Mouse (Mus musculus): ENCODE results near the gene H1foo.

Gene H1foo

DNA sequence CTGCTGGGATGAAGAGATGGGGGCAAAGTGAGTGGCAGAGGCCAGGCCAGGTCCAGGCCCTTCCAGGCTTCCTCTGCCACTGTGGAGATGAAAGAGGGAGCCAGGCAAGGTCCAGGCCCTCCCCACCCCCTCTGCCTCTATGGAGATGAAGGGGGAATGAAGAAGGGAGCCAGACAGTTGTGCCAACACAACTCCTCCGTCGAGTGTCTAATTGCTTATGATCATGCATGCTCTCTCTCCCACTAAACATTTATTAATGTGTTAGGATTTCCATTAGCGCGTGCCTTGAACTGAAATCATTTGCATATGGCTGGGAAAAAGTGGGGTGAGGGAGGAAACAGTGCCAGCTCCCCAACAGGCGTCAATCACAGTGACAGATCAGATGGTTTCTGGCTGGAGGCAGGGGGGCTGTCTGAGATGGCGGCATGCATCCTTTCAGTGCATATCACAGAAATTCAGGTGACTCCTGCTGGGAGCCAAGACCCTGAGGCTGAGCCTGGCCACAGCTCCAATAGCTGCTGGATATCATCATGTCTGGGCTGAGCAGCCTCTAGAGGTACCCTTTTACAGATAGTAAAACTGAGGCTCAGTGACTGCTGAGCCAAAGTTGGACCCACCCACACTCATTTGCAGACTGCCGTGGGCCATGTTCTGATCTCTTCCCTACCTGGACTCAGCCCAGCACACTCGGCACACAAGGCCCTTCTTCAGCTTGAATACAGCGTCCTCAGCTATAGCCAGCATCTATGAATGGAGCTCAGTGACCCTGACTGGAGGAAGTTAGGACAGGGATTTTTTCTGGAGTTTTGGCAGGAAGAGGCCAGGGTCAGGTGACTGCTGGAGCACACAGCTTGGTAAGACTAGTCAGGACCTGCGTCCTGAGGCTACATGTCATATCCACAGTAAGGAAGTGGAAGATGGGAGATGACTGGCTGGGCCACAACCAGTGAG is 17.2 kb upstream of the H1foo start:
- DNase-seq (ENCODE audit: low spot score), result no peak

- DNase-seq (ENCODE audit: low spot score), result peak; percentile 12
Observed at GRCm38 (mm10) chr6:115930018-115930417, 14.7 kb upstream of the H1foo start.

DNA sequence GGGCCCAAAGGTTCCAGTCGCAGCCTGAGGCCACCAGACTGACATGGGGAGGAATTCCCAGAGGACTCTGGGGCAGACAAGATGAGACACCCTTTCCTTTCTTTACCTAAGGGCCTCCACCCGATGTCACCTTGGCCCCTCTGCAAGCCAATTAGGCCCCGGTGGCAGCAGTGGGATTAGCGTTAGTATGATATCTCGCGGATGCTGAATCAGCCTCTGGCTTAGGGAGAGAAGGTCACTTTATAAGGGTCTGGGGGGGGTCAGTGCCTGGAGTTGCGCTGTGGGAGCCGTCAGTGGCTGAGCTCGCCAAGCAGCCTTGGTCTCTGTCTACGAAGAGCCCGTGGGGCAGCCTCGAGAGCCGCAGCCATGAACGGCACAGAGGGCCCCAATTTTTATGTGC is 13.1 kb upstream of the H1foo start, which contains the start of gene Rho:
Rho (plus strand) TSS at position 110 of the 400 bp plus-strand sequence.
- DNase-seq (ENCODE audit: low spot score), result no peak

- no peak for DNase-seq (ENCODE audit: low spot score)
Observed at GRCm38 (mm10) chr6:115932391-115932790, 12.3 kb upstream of the H1foo start.

- DNase-seq (ENCODE audit: low spot score), result no peak
Observed at GRCm38 (mm10) chr6:115935544-115935943, 9.2 kb upstream of the H1foo start.

DNA sequence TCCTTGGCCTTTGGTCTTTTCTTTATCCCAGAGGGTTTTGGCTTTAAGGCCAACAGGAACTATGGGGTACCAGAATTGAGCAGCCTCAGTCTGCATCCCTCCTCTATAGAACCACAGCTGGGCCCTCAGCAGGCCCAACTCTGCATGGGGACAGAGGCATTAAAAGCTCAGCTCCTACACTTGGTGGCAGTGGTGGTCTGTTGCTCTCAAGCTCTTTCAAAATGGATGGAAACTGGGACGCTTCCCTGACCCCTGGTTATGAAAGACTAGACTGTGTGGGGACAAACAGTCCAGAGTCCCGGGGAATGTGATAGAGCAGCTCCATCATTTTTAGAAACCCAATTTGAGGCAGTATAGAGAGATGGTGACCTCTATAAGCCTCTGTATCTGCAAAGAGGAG is 6.7 kb upstream of the H1foo start:
- DNase-seq (ENCODE audit: low spot score), result no peak

- no peak for DNase-seq (ENCODE audit: low spot score)
Observed at GRCm38 (mm10) chr6:115938798-115939197, 5.9 kb upstream of the H1foo start.

GRCm38 (mm10) chr6:115940603-115941002 is 4.1 kb upstream of the H1foo start:
- no peak for DNase-seq (ENCODE audit: low spot score)

DNA sequence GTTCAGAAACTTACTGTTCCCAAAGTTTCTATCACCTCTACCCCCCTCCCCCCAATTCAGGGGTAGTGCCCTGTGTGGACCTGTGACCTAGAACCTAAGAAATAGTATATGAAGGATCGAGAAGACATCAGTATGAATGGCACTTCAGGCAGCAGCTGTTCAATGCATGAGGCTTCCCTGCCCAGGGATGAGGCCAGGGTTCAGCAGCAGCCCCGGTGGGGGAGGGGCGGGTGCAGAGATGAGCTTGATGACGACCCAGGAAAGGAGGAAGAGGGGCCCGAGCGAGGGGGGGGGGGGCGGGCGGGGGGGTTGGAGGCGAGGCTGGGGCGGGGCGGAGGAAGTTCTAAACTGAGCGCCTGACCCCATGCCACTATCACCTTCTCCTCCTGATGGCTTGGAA is 3.6 kb upstream of the H1foo start:
- DNase-seq (ENCODE audit: low spot score), result peak; percentile 56

DNA sequence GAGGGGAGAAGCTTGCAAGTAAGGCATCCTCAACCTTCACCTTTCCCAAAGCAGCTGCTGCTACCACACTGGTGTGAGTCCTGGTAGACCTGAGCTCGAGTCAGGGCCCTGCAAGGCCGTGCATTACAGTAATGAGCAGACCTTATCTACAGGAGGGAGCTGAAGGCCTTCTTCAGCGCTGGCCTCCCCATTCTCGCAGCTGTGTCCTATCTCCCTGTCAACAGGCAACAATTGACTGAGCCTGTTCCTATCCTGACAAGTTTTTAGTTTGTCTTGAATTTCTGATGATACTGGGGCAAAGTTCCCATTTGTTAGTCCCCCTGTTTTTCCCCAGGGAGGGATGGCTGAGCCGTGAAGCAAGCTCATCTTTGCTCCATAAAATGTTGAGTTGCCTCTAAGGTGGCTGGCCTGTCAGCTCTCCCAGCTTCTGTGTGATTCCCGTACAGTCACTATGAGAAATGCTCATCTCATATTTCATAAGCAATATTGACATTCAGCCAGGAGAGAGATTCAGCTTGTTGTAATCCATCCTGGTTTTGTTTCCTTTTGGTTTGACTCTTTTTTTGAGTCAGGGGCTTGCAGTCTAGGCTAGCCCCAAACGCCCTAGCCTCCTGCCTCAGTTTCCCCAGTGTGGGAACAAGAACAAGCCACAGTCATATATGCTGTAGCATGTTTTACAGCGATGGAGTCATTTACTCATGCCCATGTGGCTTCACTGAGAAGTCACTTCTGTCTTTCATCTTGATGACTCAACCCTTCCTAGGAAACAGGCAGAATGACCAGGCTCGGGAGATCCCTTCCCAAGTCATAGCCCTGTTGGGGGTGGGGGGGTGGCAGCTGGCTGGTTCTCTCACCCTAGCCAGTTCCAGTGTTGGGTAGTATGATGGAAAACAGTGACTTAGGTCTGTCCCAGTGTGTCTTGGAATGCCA is 975 bp upstream of the H1foo start:
- no peak for DNase-seq (ENCODE audit: low spot score)

- DNase-seq (ENCODE audit: low spot score), result no peak
Observed at GRCm38 (mm10) chr6:115945633-115946032, 895 bp downstream of the H1foo start.

- DNase-seq (ENCODE audit: low spot score), result no peak
Observed at GRCm38 (mm10) chr6:115946389-115946788, 1.7 kb downstream of the H1foo start.

DNA sequence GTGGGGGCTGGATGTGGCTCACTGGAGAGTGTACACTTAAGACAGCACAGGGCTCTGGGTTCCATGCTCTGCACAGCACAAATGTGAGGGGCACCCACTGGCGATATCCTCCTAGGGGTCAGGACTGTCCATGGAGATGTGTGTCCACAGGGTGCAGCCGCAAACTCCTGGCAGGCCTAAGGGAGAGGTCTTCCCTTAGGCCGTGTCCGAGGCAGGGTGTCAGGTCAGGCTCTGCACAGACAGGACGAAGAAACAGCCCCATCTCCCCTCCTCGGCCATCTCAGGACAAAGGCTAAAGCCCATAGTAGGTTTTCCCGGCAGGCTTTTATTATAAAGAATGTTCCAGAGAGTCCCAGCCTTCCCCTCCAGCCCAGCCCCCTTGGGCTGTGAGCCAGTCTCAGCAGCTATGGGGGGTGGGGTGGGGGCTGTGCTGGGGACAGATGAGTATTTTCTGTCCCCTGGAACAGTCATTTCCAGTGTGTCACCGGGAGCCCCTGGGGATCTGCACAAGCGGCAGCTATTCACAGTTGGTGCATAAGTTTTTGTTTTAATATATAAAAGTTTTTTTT is 9.9 kb downstream of the H1foo start:
- DNase-seq (ENCODE audit: low spot score), result no peak

- DNase-seq (ENCODE audit: low spot score), result no peak
Observed at GRCm38 (mm10) chr6:115955169-115955568, 10.4 kb downstream of the H1foo start.

DNA sequence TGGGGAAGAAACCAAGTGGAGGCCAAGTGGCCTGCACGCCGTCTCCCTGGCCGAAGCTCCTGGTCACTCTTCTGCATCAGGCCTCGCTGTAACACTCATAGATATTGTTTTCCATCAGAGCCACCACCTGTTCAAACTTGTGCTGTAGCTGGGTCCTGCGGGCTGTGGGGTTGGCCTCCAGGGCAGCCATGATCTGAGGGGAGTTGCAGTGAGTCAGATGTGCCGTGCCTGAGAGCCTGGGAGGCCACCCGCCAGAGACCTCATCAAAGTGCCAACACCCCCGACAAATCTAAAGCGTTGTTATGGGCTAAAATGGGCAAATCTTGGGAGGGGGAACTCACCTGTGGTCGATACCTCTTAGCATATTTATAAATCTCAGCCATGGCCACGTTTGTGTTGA is 10.9 kb downstream of the H1foo start:
- DNase-seq (ENCODE audit: low spot score), result no peak

DNA sequence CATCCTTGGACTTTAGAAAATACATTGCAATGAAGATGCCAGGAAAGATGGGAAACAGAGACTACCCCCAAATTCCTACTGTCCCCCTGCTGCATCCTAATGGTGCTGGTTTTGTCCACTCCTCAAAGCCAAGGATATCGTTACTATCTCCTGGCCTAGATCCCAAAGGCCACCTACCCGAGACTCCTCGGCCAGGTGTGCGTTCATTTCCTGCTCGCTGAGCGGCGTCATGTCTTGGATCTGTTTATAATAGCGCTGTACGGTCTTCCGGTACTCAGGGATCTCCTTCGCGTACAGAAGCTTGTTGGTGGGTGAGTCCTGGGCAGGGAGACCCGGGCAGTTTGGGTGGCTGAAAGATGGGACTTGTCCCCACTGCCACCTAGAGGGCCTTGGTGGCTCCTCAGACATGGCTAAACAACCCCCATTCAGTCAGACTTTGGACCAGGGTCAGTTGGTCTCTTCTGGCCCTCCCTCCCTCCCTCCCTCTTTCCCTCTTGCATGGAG is 11.7 kb downstream of the H1foo start:
- no peak for DNase-seq (ENCODE audit: low spot score)

GRCm38 (mm10) chr6:115956922-115957601 is 12.3 kb downstream of the H1foo start:
- DNase-seq (ENCODE audit: low spot score), result no peak

- no peak for DNase-seq (ENCODE audit: low spot score)
Observed at GRCm38 (mm10) chr6:115957681-115958080, 12.9 kb downstream of the H1foo start.

DNA sequence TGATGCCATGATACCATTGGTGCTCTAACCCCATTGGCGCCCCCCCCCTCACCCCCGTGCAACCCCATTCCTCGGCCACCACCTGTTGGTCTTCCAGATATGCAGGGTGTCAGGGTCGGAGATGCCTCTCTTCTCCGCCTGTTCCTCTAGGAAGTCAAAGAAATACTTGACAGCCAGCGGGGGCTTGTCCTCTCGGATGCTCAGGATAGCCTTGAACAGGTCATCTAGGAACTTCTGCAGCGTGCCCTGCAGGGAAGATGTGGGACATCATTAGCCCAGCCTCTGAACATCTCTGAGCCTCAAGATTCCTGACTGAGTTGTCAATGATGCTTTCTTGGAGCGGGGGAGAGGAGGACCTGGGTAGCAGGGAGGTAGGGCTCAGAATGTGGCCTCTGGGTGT is 13.7 kb downstream of the H1foo start:
- DNase-seq (ENCODE audit: low spot score), result no peak

DNA sequence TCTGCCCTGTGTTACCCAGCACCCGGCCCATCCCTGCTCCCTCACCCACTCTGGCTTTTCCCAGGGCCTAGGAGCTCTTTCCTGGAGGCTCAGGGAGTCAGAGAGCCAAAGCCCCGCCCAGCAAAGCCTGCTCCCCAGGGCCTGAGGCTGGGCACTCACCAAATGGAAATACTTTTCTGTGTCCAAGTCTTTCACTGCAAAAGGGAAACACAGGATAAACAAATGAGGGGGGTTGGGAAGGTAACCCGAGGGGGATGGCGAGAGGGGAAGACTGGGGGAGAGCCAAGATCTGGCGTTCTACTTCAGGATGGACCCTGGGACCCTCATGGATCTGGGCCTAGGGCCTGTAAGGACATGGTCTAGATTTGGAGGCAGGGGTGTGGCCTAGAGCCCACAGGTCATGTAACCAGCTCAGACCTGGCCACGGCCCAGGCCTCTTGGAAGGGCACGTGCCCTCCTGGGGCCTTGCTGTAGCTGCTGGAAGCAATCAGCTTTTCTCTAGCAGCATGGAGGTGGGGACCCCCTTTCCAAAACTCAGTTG is 14.5 kb downstream of the H1foo start:
- no peak for DNase-seq (ENCODE audit: low spot score)

- DNase-seq (ENCODE audit: low spot score), result no peak
Observed at GRCm38 (mm10) chr6:115960322-115960721, 15.6 kb downstream of the H1foo start.

Data from retina, embryonic 14.5 days (tissue).